Mouse (Mus musculus): Measurements from ENCODE around the gene Htatsf1. TPM values are rescaled to one million over a fixed set of nuclear protein-coding genes. Genes with fewer than 3 reads are reported as not detected.

Gene Htatsf1
- polyA plus RNA-seq, 1 experiment from 2014 or later, result 93.0 TPM

Other genes starting within 250 kb of the Htatsf1 start
- 2.5 and 3.4 TPM in 2 replicates for gene Map7d3, start 231.3 kb upstream of the Htatsf1 start, polyA plus RNA-seq (2016; fragmentation: Nextera tagmentation; extraction: Ambion mirVana)
- gene Adgrg4, start 183.4 kb upstream of the Htatsf1 start, polyA plus RNA-seq (2016; fragmentation: Nextera tagmentation; extraction: Ambion mirVana), result not detected in 2 replicates
- not detected in 2 replicates for gene Brs3, start 10.5 kb upstream of the Htatsf1 start, polyA plus RNA-seq (2016; fragmentation: Nextera tagmentation; extraction: Ambion mirVana)
- 0.51 and 0.55 TPM in 2 replicates for gene Vgll1, start 34.5 kb downstream of the Htatsf1 start, polyA plus RNA-seq (2016; fragmentation: Nextera tagmentation; extraction: Ambion mirVana)
- gene Cd40lg, start 158.6 kb downstream of the Htatsf1 start, polyA plus RNA-seq (2016; fragmentation: Nextera tagmentation; extraction: Ambion mirVana), result not detected in 2 replicates

Data from embryonic facial prominence, embryonic 12.5 days (tissue).